Mouse (Mus musculus) thymus, adult 2 months (tissue): ENCODE data around the gene Tbl3. TPM values are rescaled to one million over a fixed set of nuclear protein-coding genes. Genes with fewer than 3 reads are reported as not detected.
"Not testable (repeated sequence)": the region's sequence is repeated elsewhere in the genome, so short reads cannot be mapped to it uniquely, and the experiment has no call there.

Experiments
- DNase-seq: peaks from one replicate; pipeline ENCODE4 v3.0.0; 2021
- H3K27ac ChIP-seq: fragments of 200-500 bp; 2 replicates; pipeline ENCODE4 v1.5.1; 2012; ENCODE audit warnings: low read length, control low read depth; ENCODE audit not compliant: control insufficient read depth, insufficient read depth
- H3K27me3 ChIP-seq: fragments of 200-500 bp; 2 replicates; pipeline ENCODE4 v1.6.1; 2012; ENCODE audit warnings: mild to moderate bottlenecking, low read length, moderate library complexity, mixed read lengths; ENCODE audit not compliant: control insufficient read depth, insufficient read depth
- H3K36me3 ChIP-seq: fragments of 200-500 bp; 2 replicates; pipeline ENCODE4 v1.6.1; 2012; ENCODE audit warnings: mild to moderate bottlenecking, low read length, moderate library complexity; ENCODE audit not compliant: control insufficient read depth, insufficient read depth
- H3K4me1 ChIP-seq: fragments of 200-500 bp; replicated peaks from 2 replicates; pipeline ENCODE4 v1.6.1; 2012; ENCODE audit warnings: low read length; ENCODE audit not compliant: control insufficient read depth, insufficient read depth
- H3K4me3 ChIP-seq: fragments of 200-500 bp; 2 replicates; pipeline ENCODE4 v1.5.1; 2012; ENCODE audit warnings: mild to moderate bottlenecking, low read length, control low read depth, moderate library complexity; ENCODE audit not compliant: control insufficient read depth, insufficient read depth
- CTCF ChIP-seq: fragments of 200-500 bp; IDR thresholded peaks from 2 replicates; pipeline ENCODE4 v1.5.1; 2012; ENCODE audit warnings: mild to moderate bottlenecking, control low read depth, low read length, moderate library complexity, borderline replicate concordance; ENCODE audit not compliant: control insufficient read depth, poor library complexity, insufficient read depth; ENCODE audit errors: extremely low read depth
- POLR2A ChIP-seq: fragments of 200-500 bp; IDR thresholded peaks from 2 replicates; pipeline ENCODE4 v1.6.1; 2012; ENCODE audit warnings: mild to moderate bottlenecking, low read length, control low read depth, moderate library complexity; ENCODE audit not compliant: control insufficient read depth, poor library complexity, insufficient read depth; ENCODE audit errors: extremely low read depth
- WGBS: fragments of 180-500 bp; shearing (Covaris S2); methylation state at CpG from one replicate; pipeline ENCODE4 v1.1.7; 2018; 5-methylcytosine and 5-hydroxymethylcytosine counted together
- polyA plus RNA-seq: library from polyadenylated mRNA; depleted of rRNA; stranded (reverse); fragments of >200 nt; gene quantifications from 2 replicates; pipeline ENCODE4 v1.2.3, GENCODE M21; 2012

Tbl3 gene
- polyA plus RNA-seq, 1 experiment: 109 TPM

DNA sequence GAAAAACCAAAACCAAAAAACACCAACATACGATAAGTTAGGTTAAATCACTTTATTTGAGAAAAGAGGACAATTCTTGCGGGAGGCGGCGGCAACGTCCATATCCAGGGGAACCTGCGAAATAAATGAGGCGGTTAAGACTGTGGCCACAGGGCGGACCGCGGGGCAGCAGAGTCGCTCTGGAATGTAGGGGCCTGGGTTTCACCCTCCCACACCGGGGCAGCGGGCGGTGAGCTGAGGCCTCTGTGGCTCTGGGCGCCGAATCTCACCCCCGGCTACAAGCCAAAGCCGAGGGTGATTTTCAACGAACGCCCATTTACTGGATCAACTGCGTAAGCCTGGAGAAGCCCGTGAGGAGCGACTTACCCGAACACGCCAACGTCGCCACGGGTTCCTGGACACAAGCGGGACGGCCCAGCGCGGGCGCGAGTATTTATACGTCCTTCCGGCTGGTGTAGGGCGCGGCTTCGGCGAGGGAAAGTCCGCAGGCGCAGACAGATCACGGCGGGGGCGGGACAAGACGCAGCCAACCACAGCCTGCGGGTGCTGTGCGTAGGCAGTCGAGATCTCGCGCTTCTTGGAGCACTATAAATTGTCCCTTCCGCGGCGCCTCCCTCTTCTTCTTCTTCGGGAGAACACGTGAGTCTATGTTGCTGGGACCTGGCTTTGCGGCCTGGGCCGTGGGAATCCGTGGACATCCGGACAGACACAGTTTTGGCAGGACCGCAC, 12.2 kb upstream of the Tbl3 start:
- H3K27me3 ChIP-seq: no peaks in the 10 kb centered on the region
- WGBS: under 1% methylated on average over 61 of the region's 61 CpGs
- TF ChIP-seq CTCF (no peak), POLR2A (peak; percentile 93)
- 0 out of 2 replicates have a peak overlapping the region, but pooled peaks have one; percentile 3 for H3K27ac ChIP-seq
- peaks cover 14% of the 10 kb centered on the region for H3K36me3 ChIP-seq
- peak; percentile 97 for DNase-seq
- peak overlapping the region; percentile 88 for H3K4me3 ChIP-seq
- peaks cover 16% of the 10 kb centered on the region for H3K4me1 ChIP-seq

DNA sequence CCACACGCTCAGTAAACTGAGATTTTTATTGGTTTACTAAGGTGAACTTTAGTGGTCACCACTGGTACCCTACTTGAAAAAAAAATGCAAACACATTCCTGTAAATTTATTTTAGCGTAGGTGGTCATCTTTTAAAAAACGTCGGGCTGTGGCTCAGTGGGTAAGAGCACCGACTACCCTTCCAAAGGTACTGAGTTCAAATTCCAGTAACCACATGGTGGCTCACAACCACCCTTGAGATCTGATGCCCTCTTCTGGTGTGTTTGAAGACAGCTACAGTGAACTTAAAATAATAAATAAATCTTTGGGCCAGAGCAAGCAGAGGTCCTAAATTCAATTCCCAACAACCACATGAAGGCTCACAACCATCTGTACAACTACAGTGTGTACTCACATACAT, 11.5 kb upstream of the Tbl3 start:
- H3K4me1 ChIP-seq: peaks cover 16% of the 10 kb centered on the region
- H3K27me3 ChIP-seq, H3K27ac ChIP-seq, DNase-seq: not testable (repeated sequence)
- 78% methylated on average over 5 of the region's 5 CpGs for WGBS
- H3K4me3 ChIP-seq: peak overlapping the region; percentile 88
- peaks cover 14% of the 10 kb centered on the region for H3K36me3 ChIP-seq

DNA sequence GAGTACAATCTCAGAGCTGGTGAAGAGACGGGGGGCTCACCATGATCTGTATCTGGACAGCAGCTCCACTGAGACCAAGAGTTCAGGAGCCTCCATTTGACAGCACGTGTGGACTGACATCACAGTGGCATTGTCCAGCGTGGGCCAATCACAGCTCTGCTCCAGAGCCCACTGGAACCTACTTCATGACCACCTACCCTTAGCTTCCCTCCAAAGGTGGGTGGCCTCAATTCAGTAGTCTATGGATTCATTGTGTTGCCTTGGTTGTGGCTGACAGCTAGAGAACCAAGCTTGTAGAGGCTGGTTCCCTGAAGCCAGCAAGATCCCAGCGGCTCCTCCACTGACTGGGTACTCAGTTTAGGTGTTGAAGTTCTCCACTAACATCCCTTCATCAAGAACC, 10.5 kb upstream of the Tbl3 start, which contains the start of the genes Rnf151 and Rps2:
Gene Rnf151 (minus strand): TSS at position 121 of the 400 bp plus-strand sequence.
Gene Rps2 (plus strand): TSS at position 174 of the 400 bp plus-strand sequence.
- WGBS: 97% methylated on average over 4 of the region's 4 CpGs
- no peak for DNase-seq
- Histone ChIP-seq H3K4me3 (no peak within 1 kb of the TSS), H3K4me1 (peaks cover 10% of the 10 kb centered on the region), H3K27me3 (no peaks in the 10 kb centered on the region), H3K36me3 (peaks cover 14% of the 10 kb centered on the region), H3K27ac (no peak within 1 kb of the TSS)
- TF ChIP-seq CTCF (no peak), POLR2A (no peak)

DNA sequence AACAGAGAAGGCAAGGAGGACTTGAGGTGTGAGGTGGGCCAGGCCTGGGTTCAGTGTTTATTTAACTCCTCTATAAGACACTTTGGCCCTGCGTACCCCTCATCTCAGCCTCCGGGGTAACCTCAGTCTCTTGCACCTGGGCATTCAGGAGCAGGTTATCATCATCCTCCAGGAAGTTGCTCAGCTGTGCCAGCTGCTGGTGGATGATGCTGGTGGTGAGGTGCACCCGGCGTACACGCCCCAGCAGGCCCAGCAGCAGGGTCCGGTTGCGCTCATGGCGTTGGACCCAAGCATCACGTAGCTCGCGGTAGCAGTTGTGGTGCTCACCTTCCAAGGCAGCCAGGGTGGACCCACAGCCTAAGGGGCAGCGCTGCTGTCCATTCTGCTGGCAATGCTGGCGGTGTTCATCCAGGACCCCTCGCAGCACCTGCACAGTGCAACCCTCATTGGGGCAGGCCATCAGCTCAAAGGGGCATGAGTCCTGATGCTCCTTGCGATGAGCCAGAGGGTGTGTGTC, 8.8 kb upstream of the Tbl3 start:
- H3K4me3 ChIP-seq: no peak overlapping the region
- H3K4me1 ChIP-seq: peaks cover 8% of the 10 kb centered on the region
- no peak for DNase-seq
- H3K27ac ChIP-seq: no peak overlapping the region
- WGBS: 97% methylated on average over 15 of the region's 15 CpGs
- TF ChIP-seq CTCF: no peak
- TF ChIP-seq POLR2A: no peak
- H3K27me3 ChIP-seq: no peaks in the 10 kb centered on the region
- peaks cover 1% of the 10 kb centered on the region; the same call in 1 of the 2 replicates for H3K36me3 ChIP-seq

- 96% methylated on average over 6 of the region's 6 CpGs for WGBS
- Histone ChIP-seq H3K36me3 (no peaks in the 10 kb centered on the region), H3K4me3 (no peak overlapping the region), H3K27me3 (no peaks in the 10 kb centered on the region), H3K4me1 (peaks cover 3% of the 10 kb centered on the region; the same call in 1 of the 2 replicates), H3K27ac (no peak overlapping the region)
- no peak for TF ChIP-seq POLR2A
- no peak for TF ChIP-seq CTCF
- no peak for DNase-seq
Observed at GRCm38 (mm10) chr17:24715556-24715955, 8.1 kb upstream of the Tbl3 start.

- Histone ChIP-seq H3K27me3 (no peaks in the 10 kb centered on the region), H3K27ac (no peak overlapping the region), H3K36me3 (peaks cover 5% of the 10 kb centered on the region), H3K4me1 (no peaks in the 10 kb centered on the region), H3K4me3 (no peak overlapping the region)
- no peak for DNase-seq
- 19% methylated on average over 2 of the region's 2 CpGs for WGBS
- TF ChIP-seq POLR2A: no peak
- no peak for TF ChIP-seq CTCF
Observed at GRCm38 (mm10) chr17:24708646-24709045, 1.2 kb upstream of the Tbl3 start.
